In the genomic region with DNA sequence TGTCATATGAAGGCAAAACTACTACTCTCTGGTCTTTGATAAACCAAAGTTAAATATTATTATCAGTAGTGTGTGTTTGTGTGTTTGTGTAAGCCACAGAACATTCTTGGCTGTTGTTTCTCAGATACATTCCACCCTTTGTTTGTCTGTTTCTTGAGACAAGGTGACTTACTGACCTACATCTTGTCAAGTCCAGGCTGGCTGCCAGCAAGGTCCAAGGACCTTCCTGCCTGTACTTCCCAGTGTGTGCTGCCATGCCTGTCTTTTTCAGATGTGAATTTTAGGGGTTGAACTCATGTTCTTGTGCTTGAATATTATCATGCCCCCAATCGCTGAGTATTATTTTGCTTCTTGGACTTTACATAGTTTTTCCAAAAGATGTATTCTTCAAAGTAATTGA, we compare ENCODE assay signal across 26 mouse cellular contexts.
DNase-seq lines count a peak whose midpoint lies in the region; ATAC-seq and TF ChIP-seq lines count a peak whose summit lies in the region.
"Had no signal": no experiment of that assay in that cellular context is flagged by ENCODE, and none has a peak within 500 bp of the region (broad histone marks: within the 10 kb centered on the region; RNA-seq: fewer than 3 reads in every experiment).

No protein-coding gene starts in this region.

- ATAC-seq in kidney, embryonic 14.5 days (ENCODE audit: low FRiP score, low TSS enrichment) = no peak
- ATAC-seq: forebrain, embryonic 13.5 days; forebrain, embryonic 16.5 days; Patski had no signal

- H3K27me3 ChIP-seq in kidney, embryonic 14.5 days (ENCODE audit: control insufficient read depth, insufficient read depth, low read length) = no peaks in the 10 kb centered on the region
- H3K27me3 ChIP-seq in thymus, adult 2 months (ENCODE audit: control insufficient read depth, insufficient read depth, low read length) = no peaks in the 10 kb centered on the region
- H3K27me3 ChIP-seq: CH12.LX; forebrain, embryonic 13.5 days; heart, embryonic 15.5 days; hindbrain, embryonic 13.5 days; Patski had no signal

- H3K27ac ChIP-seq in kidney, embryonic 14.5 days (ENCODE audit: low read depth, low read length) = no peak overlapping the region
- no peak overlapping the region for H3K27ac ChIP-seq in thymus, adult 2 months (ENCODE audit: control insufficient read depth, insufficient read depth, low read length)
- H3K27ac ChIP-seq: forebrain, embryonic 10.5 days; forebrain, embryonic 13.5 days; heart, embryonic 15.5 days; hindbrain, embryonic 10.5 days; hindbrain, embryonic 13.5 days had no signal

- TF ChIP-seq CTCF in thymus, adult 2 months (IDR thresholded peaks at IDR 0.05; ENCODE audit: borderline replicate concordance, control insufficient read depth, extremely low read depth, insufficient read depth, low read length, poor library complexity) = no peak

- TF ChIP-seq POLR2A in thymus, adult 2 months (IDR thresholded peaks at IDR 0.05; ENCODE audit: control insufficient read depth, extremely low read depth, insufficient read depth, low read length, poor library complexity) = no peak

- H3K9ac ChIP-seq in kidney, embryonic 14.5 days (ENCODE audit: low read depth, low read length) = no peak overlapping the region
- H3K9ac ChIP-seq: forebrain, embryonic 13.5 days; heart, embryonic 15.5 days; hindbrain, embryonic 13.5 days had no signal

- WGBS in kidney, embryonic 14.5 days = 92% methylated on average over 1 of the region's 1 CpGs
- WGBS in thymus, adult 2 months = 100% methylated on average over 1 of the region's 1 CpGs

- no peak overlapping the region for H3K4me3 ChIP-seq in kidney, embryonic 14.5 days (ENCODE audit: low read length)
- H3K4me3 ChIP-seq in thymus, adult 2 months (ENCODE audit: control insufficient read depth, insufficient read depth, low read length) = no peak overlapping the region
- H3K4me3 ChIP-seq: forebrain, embryonic 10.5 days; forebrain, embryonic 13.5 days; heart, embryonic 15.5 days; hindbrain, embryonic 10.5 days; hindbrain, embryonic 13.5 days had no signal

- no peaks in the 10 kb centered on the region for H3K4me1 ChIP-seq in kidney, embryonic 14.5 days (ENCODE audit: control insufficient read depth, insufficient read depth, low read length)
- no peaks in the 10 kb centered on the region for H3K4me1 ChIP-seq in thymus, adult 2 months (replicated peaks; ENCODE audit: control insufficient read depth, insufficient read depth, low read length)
- H3K4me1 ChIP-seq: heart, embryonic 15.5 days; hindbrain, embryonic 10.5 days; hindbrain, embryonic 13.5 days had no signal

- no peaks in the 10 kb centered on the region for H3K36me3 ChIP-seq in kidney, embryonic 14.5 days (ENCODE audit: control insufficient read depth, insufficient read depth, low read length)
- H3K36me3 ChIP-seq in thymus, adult 2 months (ENCODE audit: control insufficient read depth, insufficient read depth, low read length) = no peaks in the 10 kb centered on the region
- H3K36me3 ChIP-seq: forebrain, embryonic 10.5 days; G1E; heart, embryonic 15.5 days; hindbrain, embryonic 10.5 days; hindbrain, embryonic 13.5 days had no signal

- no peaks in the 10 kb centered on the region for H3K9me3 ChIP-seq in kidney, embryonic 14.5 days (ENCODE audit: control insufficient read depth, low read length)
- H3K9me3 ChIP-seq: forebrain, embryonic 10.5 days; forebrain, embryonic 13.5 days; heart, embryonic 15.5 days; hindbrain, embryonic 10.5 days; hindbrain, embryonic 13.5 days had no signal

- H3K4me2 ChIP-seq in kidney, embryonic 14.5 days (replicated peaks; ENCODE audit: low read depth, low read length) = no peak overlapping the region
- H3K4me2 ChIP-seq: forebrain, embryonic 13.5 days; heart, embryonic 11.5 days; heart, embryonic 15.5 days; hindbrain, embryonic 13.5 days had no signal

- peak; percentile 45 for DNase-seq in kidney, adult 11 months
- DNase-seq in kidney, postnatal 4 days = no peak
- peak; percentile 30 to 66 for DNase-seq in kidney, adult 8-10 months
- DNase-seq in kidney, postnatal 10 days = peak; percentile 10
- DNase-seq in kidney, postnatal 36 days = peak; percentile 62 to 83
- no peak for DNase-seq in thymus, adult 2 months
- DNase-seq: adrenal gland, postnatal 10 days; adrenal gland, postnatal 36 days; B cell, adult 2 months; cerebellum, adult 18-20 months; cerebellum, adult 9-10 months; gastrocnemius, postnatal 10 days; gastrocnemius, postnatal 36 days; heart, postnatal 10 days; heart, postnatal 36 days had no signal

Comparison
In these comparisons a context has a peak if more than half of its experiments do, and no peak if none do; other contexts are left out.
1. DNase-seq: peak in kidney, adult 11 months (single experiment), kidney, adult 8-10 months (2 of 2), kidney, postnatal 10 days (single experiment) and kidney, postnatal 36 days (2 of 2); none in kidney, postnatal 4 days (0 of 2) and thymus, adult 2 months (single experiment).